Mouse (Mus musculus) stomach, postnatal 0 days (tissue): Measurements from ENCODE around the gene Rdh12.

Experiments used
- CTCF ChIP-seq: IDR thresholded peaks from 2 replicates; pipeline ENCODE4 v1.5.1; 2016; ENCODE audit warnings: antibody characterized with exemption, low read depth, mild to moderate bottlenecking, moderate library complexity
- EP300 ChIP-seq: optimal IDR thresholded peaks from 2 replicates; pipeline ENCODE3; 2016; ENCODE audit warnings: antibody characterized with exemption

GRCm38 (mm10) chr12:79260154-79260553 is 51.4 kb downstream of the Rdh12 start:
- TF ChIP-seq CTCF, result no peak
- no peak for TF ChIP-seq EP300
